Mouse (Mus musculus) intestine, embryonic 16.5 days (tissue): ENCODE measurements around the gene Dapk2. TPM values are rescaled to one million over a fixed set of nuclear protein-coding genes. Genes with fewer than 3 reads are reported as not detected.

Experiments
- ATAC-seq: fragments of 200-750 bp; cut with Nextera tagmentation; 2 replicates; pipeline ENCODE4 v1.8.0; 2017; ENCODE audit warnings: moderate TSS enrichment, moderate library complexity
- H3K27ac ChIP-seq: fragments of 300-500 bp; sonication (generic); 2 replicates; pipeline ENCODE4 v1.5.1; 2014; ENCODE audit warnings: mild to moderate bottlenecking, low read length
- H3K27me3 ChIP-seq: fragments of 300-500 bp; sonication (generic); replicated peaks from 2 replicates; pipeline ENCODE4 v1.6.1; 2014; ENCODE audit warnings: low read length, control low read depth, mixed read lengths; ENCODE audit not compliant: control insufficient read depth, insufficient read depth
- H3K36me3 ChIP-seq: fragments of 300-500 bp; sonication (generic); 2 replicates; pipeline ENCODE4 v1.6.1; 2014; ENCODE audit warnings: low read length, control low read depth; ENCODE audit not compliant: control insufficient read depth, insufficient read depth
- H3K4me1 ChIP-seq: fragments of 300-500 bp; sonication (generic); 2 replicates; pipeline ENCODE4 v1.6.1; 2014; ENCODE audit warnings: low read length, control low read depth, mixed read lengths; ENCODE audit not compliant: control insufficient read depth, insufficient read depth
- H3K4me2 ChIP-seq: fragments of 300-500 bp; sonication (generic); 2 replicates; pipeline ENCODE4 v1.6.1; 2014; ENCODE audit warnings: low read depth, low read length, control low read depth
- H3K4me3 ChIP-seq: fragments of 300-500 bp; sonication (generic); 2 replicates; pipeline ENCODE4 v1.5.1; 2014; ENCODE audit warnings: mild to moderate bottlenecking, low read length
- H3K9ac ChIP-seq: fragments of 300-500 bp; sonication (generic); 2 replicates; pipeline ENCODE4 v1.6.1; 2014; ENCODE audit warnings: low read depth, low read length
- H3K9me3 ChIP-seq: fragments of 300-500 bp; sonication (generic); 2 replicates; pipeline ENCODE4 v1.6.1; 2016; ENCODE audit warnings: low read length, control low read depth; ENCODE audit not compliant: control insufficient read depth
- WGBS: fragments of 180-500 bp; shearing (Covaris S2); extraction: QIAGEN DNeasy Blood & Tissue Kit; methylation state at CpG from one replicate; pipeline ENCODE4 v1.1.7; 2014; 5-methylcytosine and 5-hydroxymethylcytosine counted together
- polyA plus RNA-seq: library from polyadenylated mRNA; unstranded; fragments of >200 nt; fragmentation: Nextera tagmentation; extraction: Ambion mirVana; gene quantifications from 2 replicates; pipeline ENCODE4 v1.2.1, GENCODE M21; 2015

Dapk2 gene
- polyA plus RNA-seq, 1 experiment from 2014 or later = 8.0 TPM

DNA sequence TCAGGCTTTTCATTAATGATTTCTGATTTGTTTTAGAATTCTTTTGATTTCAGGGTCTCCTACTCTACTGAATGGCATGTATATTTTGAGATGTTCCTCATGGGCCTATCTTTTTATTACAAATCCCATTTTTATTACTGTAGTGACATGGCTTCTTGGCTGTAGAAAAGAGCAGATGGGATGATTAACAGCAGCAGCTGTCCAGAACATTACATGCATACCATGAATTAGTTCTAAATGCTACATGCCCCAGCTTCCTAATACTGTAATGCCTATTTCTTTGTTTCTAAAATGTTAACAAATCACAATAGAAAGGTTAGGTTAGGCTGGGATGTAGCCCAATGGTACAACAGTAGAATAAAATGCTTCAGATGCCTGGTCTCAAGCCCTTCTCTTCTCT is 36.6 kb upstream of the Dapk2 start:
- no peak overlapping the region for H3K9ac ChIP-seq
- H3K36me3 ChIP-seq = no peaks in the 10 kb centered on the region
- H3K9me3 ChIP-seq = no peaks in the 10 kb centered on the region
- peaks cover 18% of the 10 kb centered on the region for H3K4me1 ChIP-seq
- H3K4me3 ChIP-seq = no peak overlapping the region
- H3K4me2 ChIP-seq = no peak overlapping the region
- H3K27me3 ChIP-seq = no peaks in the 10 kb centered on the region
- no peak for ATAC-seq
- H3K27ac ChIP-seq = no peak overlapping the region

DNA sequence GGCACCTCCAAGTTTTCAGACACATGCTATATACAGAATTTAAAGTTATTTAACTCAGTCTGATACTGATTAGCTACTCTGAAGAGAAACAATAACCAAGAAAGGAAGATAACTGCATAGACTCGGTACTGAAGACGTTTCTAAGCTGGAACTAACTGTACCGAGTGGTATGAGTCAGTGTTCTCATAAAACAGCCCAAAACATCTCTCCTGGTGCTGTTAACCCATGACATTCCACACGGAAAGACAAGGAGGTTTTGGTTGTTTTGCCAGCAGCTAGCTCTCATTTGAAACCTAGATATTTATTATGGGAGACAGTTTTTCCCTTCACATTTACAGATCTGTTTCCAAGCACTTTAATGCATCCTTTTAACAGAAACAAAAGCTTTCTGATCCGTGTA is 34.4 kb upstream of the Dapk2 start:
- 6% methylated on average over 5 of the region's 5 CpGs for WGBS

DNA sequence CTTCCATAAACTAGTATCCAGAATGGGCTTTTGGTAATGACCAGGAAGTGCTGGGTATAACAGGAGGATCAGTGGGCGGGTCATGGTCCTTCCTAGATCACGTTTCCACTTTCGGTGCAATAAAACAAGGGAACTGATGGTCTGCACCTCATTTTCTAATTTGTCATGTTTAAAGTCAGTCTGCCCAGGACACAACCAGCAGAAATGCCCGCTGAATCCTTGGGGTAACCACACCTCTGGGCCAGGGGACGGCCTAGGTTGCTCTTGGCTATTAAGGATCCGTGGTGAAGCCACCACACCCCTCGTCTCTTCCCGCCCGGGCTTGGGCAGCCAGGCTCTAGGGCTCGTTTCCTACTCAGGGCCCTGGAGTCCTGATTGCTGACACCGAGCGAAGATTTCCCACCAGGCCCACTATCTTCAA is 33.9 kb upstream of the Dapk2 start:
- ATAC-seq = peak; percentile 43
- under 1% methylated on average over 12 of the region's 12 CpGs for WGBS

More for the DNA sequence above, 34.4 kb upstream of the Dapk2 start:
- H3K27ac ChIP-seq = peak overlapping the region; percentile 93; the same call in 1 of the 2 replicates
- H3K9ac ChIP-seq = peak overlapping the region; percentile 89
- no peak for ATAC-seq
- no peaks in the 10 kb centered on the region for H3K36me3 ChIP-seq
- H3K9me3 ChIP-seq = no peaks in the 10 kb centered on the region
- H3K27me3 ChIP-seq = no peaks in the 10 kb centered on the region
- peaks cover 20% of the 10 kb centered on the region for H3K4me1 ChIP-seq
- peak overlapping the region; percentile 86 for H3K4me3 ChIP-seq
- peak overlapping the region; percentile 77 for H3K4me2 ChIP-seq

DNA sequence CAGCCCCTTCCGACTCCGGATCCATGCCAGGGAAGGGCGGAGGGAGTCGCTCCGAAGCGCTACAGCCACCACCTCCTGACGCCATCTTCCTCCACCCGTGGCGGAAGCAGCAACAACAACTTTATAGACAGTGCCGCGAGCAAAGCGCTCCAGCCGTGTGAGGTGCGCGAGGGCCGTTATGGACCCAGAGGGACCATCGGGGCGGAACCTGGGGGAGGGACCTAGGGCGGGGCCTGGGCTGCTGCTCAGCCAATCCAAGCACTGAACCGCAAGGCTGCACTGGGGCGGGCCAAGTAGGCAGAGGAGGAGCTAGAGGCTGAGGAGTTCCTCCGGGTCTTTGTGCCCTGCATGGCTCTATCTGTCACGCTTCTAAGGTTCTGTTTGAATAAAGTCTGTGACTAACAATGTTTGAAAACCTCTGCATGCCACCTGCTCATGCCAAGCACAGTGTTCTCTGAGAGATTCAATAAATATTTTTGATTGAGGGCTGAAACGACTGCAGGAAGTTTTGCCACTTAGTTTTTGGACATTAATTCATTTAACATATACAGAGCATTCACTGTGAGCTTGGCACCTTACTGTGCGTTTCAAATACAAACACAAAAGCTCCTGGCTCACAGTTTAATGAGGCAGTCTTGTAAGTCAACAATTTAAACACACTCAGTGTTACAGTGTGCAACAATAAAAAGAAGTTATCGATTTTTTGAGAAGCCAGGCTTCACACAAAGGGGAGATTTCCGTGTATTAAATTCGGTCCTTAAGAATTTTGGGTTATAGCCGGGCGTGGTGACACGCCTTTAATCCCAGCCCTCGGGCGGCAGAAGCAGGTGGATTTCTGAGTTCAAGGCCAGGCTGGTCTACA is 33.1 kb upstream of the Dapk2 start:
- WGBS = 14% methylated on average over 33 of the region's 33 CpGs
- no peaks in the 10 kb centered on the region for H3K9me3 ChIP-seq
- no peaks in the 10 kb centered on the region for H3K27me3 ChIP-seq
- H3K27ac ChIP-seq = peak overlapping the region; percentile 93
- no peaks in the 10 kb centered on the region for H3K36me3 ChIP-seq
- H3K4me3 ChIP-seq = peak overlapping the region; percentile 86
- H3K4me2 ChIP-seq = peak overlapping the region; percentile 77
- H3K4me1 ChIP-seq = peaks cover 19% of the 10 kb centered on the region
- peak overlapping the region; percentile 89 for H3K9ac ChIP-seq
- peak; percentile 97 for ATAC-seq

More for the DNA sequence above, 33.9 kb upstream of the Dapk2 start:
- H3K4me1 ChIP-seq = peaks cover 19% of the 10 kb centered on the region
- no peaks in the 10 kb centered on the region for H3K36me3 ChIP-seq
- no peaks in the 10 kb centered on the region for H3K9me3 ChIP-seq
- peak overlapping the region; percentile 93 for H3K27ac ChIP-seq
- H3K4me2 ChIP-seq = peak overlapping the region; percentile 77
- peak overlapping the region; percentile 89 for H3K9ac ChIP-seq
- H3K27me3 ChIP-seq = no peaks in the 10 kb centered on the region
- H3K4me3 ChIP-seq = peak overlapping the region; percentile 86

DNA sequence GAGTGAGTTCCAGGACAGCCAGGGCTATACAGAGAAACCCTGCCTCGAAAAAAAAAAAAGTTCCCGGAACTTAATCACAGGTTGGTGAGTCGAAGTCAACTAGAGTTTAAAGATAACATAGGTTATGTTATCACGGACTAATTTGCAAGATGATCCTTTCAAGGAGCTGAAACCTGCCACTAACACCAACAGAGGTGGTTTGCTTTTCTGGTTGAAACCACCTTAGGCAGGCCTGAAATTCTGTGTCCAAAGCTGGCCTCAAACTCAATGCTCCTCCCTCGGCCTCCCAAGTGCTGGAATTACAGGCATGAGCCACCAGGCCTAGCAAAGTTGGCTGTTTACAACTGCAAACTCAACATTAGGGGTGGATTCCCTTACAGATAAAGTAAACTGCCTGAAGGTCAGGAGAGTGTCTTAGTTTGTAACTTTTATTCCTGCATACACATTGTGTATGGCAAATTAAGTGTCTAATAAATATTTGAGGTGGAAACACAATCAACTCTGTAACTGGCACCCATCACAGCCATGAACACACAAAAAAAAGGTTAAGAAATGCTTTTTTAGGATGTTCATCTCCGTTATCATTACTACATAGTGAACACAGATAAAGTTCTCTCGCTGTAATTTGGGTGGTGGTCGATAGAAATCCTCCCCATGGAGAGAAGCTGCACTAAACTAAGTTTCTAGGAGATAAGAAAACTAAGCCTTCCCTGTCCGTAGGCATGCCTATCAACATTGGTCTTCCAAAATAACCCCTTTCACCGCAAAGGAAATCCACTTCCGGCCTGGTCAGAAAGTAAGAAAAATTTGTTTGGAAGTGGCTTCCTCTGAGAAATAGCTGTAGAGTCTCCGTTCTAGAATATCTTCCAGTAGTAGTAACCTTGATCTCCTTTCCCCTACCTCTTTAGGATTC is 32.2 kb upstream of the Dapk2 start:
- Histone ChIP-seq H3K4me1 (peaks cover 19% of the 10 kb centered on the region), H3K36me3 (0 out of 2 replicates have a peak, but pooled peaks cover 3% of the 10 kb centered on the region), H3K9ac (peak overlapping the region; percentile 47), H3K4me3 (peak overlapping the region; percentile 73), H3K27me3 (no peaks in the 10 kb centered on the region), H3K4me2 (peak overlapping the region; percentile 58), H3K9me3 (no peaks in the 10 kb centered on the region), H3K27ac (peak overlapping the region; percentile 75)
- 46% methylated on average over 12 of the region's 12 CpGs for WGBS
- no peak for ATAC-seq

DNA sequence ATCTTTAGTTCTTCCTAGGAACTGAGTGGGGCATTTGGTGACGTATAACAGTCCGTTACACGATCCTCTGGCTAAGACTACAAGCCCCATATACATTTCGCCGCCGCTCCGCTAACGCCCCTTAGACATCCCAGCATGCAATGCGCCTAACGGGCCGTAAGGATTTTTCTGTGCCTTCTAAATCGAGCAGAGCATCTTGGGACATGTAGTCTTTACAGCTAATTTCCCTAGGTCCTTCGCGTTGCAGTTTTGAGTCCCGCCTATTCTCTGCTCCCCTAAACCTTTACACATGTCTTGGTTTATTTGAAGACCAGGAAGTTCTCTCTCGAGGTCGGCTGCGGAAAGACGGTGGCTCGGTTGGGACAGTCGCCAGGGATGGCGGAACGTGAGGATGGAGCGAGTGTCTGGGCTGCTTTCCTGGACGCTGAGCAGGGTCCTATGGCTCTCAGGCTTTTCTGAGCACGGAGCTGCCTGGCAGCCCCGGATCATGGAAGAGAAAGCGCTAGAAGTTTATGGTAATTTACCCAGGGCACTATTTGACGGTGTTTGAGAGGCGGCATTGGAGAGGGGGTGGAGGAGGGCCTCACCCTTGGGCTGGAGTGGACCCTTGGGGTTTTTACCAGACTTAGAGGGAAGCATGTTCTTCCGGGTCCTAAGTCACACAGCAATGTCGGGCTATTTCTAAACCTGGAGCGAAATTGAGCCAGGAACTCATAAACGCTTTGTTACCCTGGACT is 31.4 kb upstream of the Dapk2 start, which contains the start of the genes Snx1 and Ciao2a:
Gene Snx1 (minus strand): TSS at position 132 of the 737 bp plus-strand sequence.
Gene Ciao2a (plus strand): TSS at position 156 of the 737 bp plus-strand sequence.
- H3K4me2 ChIP-seq = peak within 1 kb of the TSS; percentile 70
- H3K9me3 ChIP-seq = no peaks in the 10 kb centered on the region
- peak within 1 kb of the TSS; percentile 73 for H3K4me3 ChIP-seq
- peak within 1 kb of the TSS; percentile 77 for H3K9ac ChIP-seq
- peaks cover 19% of the 10 kb centered on the region for H3K4me1 ChIP-seq
- no peaks in the 10 kb centered on the region for H3K27me3 ChIP-seq
- H3K36me3 ChIP-seq = 0 out of 2 replicates have a peak, but pooled peaks cover 3% of the 10 kb centered on the region
- under 1% methylated on average over 34 of the region's 34 CpGs for WGBS
- peak within 1 kb of the TSS; percentile 75 for H3K27ac ChIP-seq
- peak; percentile 83 for ATAC-seq

DNA sequence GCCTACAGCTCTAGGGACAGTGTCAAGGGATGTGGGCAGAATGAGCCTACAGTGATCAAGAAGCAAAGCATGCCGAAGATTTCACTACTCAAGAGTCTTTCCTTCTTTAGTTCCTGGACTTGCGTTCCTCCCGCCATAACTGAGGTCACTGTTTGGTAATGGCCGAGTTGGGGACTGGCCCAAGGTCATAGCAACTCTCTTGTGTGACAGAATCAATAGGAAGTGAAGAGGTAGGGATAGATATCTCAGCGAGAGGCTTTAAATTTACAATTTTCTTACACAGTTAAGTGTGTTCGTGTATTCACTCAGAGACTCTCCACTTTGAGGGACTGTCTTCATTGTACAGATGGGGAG is 30.9 kb upstream of the Dapk2 start:
- Histone ChIP-seq H3K27me3 (no peaks in the 10 kb centered on the region), H3K9me3 (no peaks in the 10 kb centered on the region), H3K4me3 (peak overlapping the region; percentile 73), H3K36me3 (0 out of 2 replicates have a peak, but pooled peaks cover 3% of the 10 kb centered on the region), H3K27ac (peak overlapping the region; percentile 58), H3K4me2 (peak overlapping the region; percentile 70), H3K9ac (peak overlapping the region; percentile 77), H3K4me1 (peaks cover 19% of the 10 kb centered on the region)
- ATAC-seq = no peak
- WGBS = 31% methylated on average over 6 of the region's 6 CpGs

DNA sequence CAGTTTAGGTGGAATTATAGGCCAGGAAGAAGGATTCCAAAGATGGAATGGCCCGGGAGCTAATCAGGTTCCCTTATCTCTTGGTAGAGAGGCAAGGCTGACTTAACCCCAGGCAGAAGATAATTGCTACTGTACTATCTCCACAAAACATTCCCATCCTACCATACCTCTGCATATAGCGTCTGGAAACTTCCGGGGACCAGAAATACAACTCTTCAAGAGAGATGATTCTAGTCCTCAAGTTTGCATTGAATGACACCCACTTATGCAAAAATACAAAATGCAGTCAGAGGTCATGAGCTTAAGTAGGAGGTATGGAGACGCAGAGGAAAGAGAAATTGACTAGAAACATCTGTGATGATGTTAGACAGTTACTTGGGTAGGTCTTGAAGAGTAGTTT is 30.1 kb upstream of the Dapk2 start:
- 83% methylated on average over 4 of the region's 4 CpGs for WGBS
- Histone ChIP-seq H3K36me3 (peaks cover 3% of the 10 kb centered on the region; the same call in 1 of the 2 replicates), H3K27ac (no peak overlapping the region), H3K4me3 (peak overlapping the region; percentile 73), H3K4me1 (peaks cover 19% of the 10 kb centered on the region), H3K27me3 (no peaks in the 10 kb centered on the region), H3K9me3 (no peaks in the 10 kb centered on the region), H3K9ac (no peak overlapping the region), H3K4me2 (peak overlapping the region; percentile 70)
- no peak for ATAC-seq
